Mouse (Mus musculus): ENCODE results near the gene Vstm5. TPM values are rescaled to one million over a fixed set of nuclear protein-coding genes. Genes with fewer than 3 reads are reported as not detected.

Gene Vstm5
- polyA plus RNA-seq, 1 experiment = 1.7 TPM

DNA sequence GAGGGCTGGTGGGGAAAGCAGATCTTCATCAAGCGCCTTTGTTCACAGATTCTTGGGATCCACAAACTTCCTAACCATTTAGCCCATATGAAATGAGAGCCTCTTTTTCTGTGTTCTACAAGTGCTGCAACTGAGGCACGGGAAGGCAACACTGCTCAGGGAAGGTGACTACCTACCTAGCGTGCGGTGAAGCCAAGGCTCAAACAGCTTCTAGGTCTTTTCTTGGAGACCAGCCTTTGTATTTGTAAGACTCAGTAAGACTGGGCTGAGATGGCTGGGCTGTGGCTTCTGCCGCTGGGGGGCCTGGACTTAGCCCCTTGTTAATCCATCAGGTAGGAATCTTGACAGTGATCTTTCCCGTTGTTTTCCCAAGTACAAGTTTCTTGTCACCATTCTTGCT is 1.2 kb downstream of the Vstm5 start:
- H3K4me3 ChIP-seq (ENCODE audit: low read depth, low read length) = no peak overlapping the region
- no peaks in the 10 kb centered on the region for H3K36me3 ChIP-seq (ENCODE audit: control insufficient read depth, insufficient read depth, low read length, poor library complexity, severe bottlenecking)
- TF ChIP-seq POLR2A (IDR thresholded peaks at IDR 0.05; ENCODE audit: insufficient read depth, low read length) = no peak
- TF ChIP-seq EP300 (IDR thresholded peaks at IDR 0.05; ENCODE audit: insufficient read depth, low read depth, low read length) = no peak
- no peak for TF ChIP-seq CTCF (IDR thresholded peaks at IDR 0.05; ENCODE audit: low read depth, low read length)
- H3K27me3 ChIP-seq (ENCODE audit: control insufficient read depth, insufficient read depth, low read length, poor library complexity, severe bottlenecking) = no peaks in the 10 kb centered on the region
- H3K4me1 ChIP-seq (ENCODE audit: control insufficient read depth, insufficient read depth, low read length) = peaks cover 5% of the 10 kb centered on the region
- H3K27ac ChIP-seq (ENCODE audit: insufficient read depth, low read length) = no peak overlapping the region
- H3K9me3 ChIP-seq (replicated peaks; ENCODE audit: control insufficient read depth, insufficient read depth, low read length, poor library complexity, severe bottlenecking) = no peaks in the 10 kb centered on the region
- no peak overlapping the region for H3K9ac ChIP-seq (ENCODE audit: low read depth, poor library complexity, severe bottlenecking)

DNA sequence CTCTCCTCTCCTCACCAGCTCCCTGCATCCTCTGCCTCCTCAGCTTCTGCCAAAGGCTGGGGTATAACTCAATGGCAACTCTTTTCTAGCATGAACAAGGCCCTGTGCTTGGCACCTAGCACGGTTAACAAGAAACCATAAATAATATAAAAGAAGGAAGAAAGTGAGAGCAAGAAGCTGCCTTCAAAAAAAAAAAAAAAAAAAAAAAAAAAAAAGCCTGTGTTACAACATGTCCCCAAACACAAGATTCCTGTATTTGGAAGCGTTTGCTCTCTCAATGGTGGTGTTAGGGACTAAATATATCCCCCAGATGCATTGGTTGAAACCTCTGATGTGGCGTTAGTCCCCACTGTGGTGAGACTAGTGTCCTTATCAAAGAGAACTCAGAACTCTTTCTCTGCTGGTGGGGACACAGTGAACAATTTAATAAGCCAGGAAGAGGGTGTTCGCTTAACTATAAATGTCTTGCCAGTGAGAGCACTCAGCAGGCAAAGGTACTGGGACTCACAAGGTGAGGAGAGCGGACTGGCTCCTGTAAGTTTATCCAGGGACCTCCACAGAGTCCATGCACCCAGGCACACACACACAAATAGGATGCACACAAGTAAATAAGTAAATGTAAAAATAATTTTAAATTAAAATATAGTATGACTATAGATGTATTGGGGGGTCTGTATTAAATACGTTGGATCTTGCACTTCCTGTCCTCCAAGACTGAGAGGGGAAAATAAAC is 2.2 kb downstream of the Vstm5 start:
- Histone ChIP-seq H3K4me3 (ENCODE audit: low read depth, low read length) (no peak overlapping the region), H3K9ac (ENCODE audit: low read depth, poor library complexity, severe bottlenecking) (no peak overlapping the region), H3K27me3 (ENCODE audit: control insufficient read depth, insufficient read depth, low read length, poor library complexity, severe bottlenecking) (no peaks in the 10 kb centered on the region), H3K36me3 (ENCODE audit: control insufficient read depth, insufficient read depth, low read length, poor library complexity, severe bottlenecking) (no peaks in the 10 kb centered on the region), H3K27ac (ENCODE audit: insufficient read depth, low read length) (no peak overlapping the region), H3K9me3 (replicated peaks; ENCODE audit: control insufficient read depth, insufficient read depth, low read length, poor library complexity, severe bottlenecking) (no peaks in the 10 kb centered on the region), H3K4me1 (ENCODE audit: control insufficient read depth, insufficient read depth, low read length) (peaks cover 5% of the 10 kb centered on the region)
- no peak for TF ChIP-seq CTCF (IDR thresholded peaks at IDR 0.05; ENCODE audit: low read depth, low read length)
- no peak for TF ChIP-seq EP300 (IDR thresholded peaks at IDR 0.05; ENCODE audit: insufficient read depth, low read depth, low read length)
- TF ChIP-seq POLR2A (IDR thresholded peaks at IDR 0.05; ENCODE audit: insufficient read depth, low read length) = no peak

DNA sequence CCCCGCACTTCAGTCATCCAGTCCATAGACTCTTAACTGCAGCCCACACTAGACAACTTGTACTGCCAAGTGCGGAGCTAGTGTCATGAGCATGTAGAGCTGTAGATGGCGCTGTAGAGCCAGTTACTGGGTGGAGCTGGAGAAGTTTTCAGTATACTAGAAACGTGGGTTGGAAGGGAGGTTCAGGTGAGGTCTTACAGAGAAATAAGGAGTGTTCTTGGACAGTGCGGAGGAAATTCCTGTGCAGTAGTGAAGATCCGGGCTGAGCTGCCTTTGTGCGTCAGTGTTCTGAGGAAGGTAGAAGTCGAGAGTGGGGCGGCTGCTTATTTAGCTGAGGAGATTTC is 2.7 kb downstream of the Vstm5 start:
- peaks cover 5% of the 10 kb centered on the region for H3K4me1 ChIP-seq (ENCODE audit: control insufficient read depth, insufficient read depth, low read length)

DNA sequence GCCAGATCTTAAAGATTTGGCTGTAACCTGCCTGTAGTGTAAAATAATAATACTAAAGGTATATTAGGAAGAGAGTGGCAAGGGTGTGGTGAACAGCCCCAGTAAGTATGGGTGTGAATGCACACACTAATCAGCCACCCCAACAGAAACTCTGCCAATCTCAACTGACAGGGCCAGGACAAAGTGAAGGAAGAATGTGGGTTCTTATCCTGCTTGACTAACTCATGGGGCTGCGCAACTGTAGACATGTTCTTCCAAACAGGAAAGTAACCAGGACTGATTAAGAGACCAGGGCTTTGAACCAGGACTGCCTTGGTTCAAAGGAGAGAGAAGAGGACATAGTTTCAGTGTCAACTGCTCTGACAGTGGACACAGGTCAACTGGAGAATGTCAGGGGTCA is 3.3 kb downstream of the Vstm5 start:
- Histone ChIP-seq H3K9me3 (replicated peaks; ENCODE audit: control insufficient read depth, insufficient read depth, low read length, poor library complexity, severe bottlenecking) (no peaks in the 10 kb centered on the region), H3K4me1 (ENCODE audit: control insufficient read depth, insufficient read depth, low read length) (peaks cover 5% of the 10 kb centered on the region), H3K27me3 (ENCODE audit: control insufficient read depth, insufficient read depth, low read length, poor library complexity, severe bottlenecking) (no peaks in the 10 kb centered on the region), H3K27ac (ENCODE audit: insufficient read depth, low read length) (no peak overlapping the region), H3K36me3 (ENCODE audit: control insufficient read depth, insufficient read depth, low read length, poor library complexity, severe bottlenecking) (no peaks in the 10 kb centered on the region), H3K4me3 (ENCODE audit: low read depth, low read length) (no peak overlapping the region), H3K9ac (ENCODE audit: low read depth, poor library complexity, severe bottlenecking) (no peak overlapping the region)
- TF ChIP-seq POLR2A (IDR thresholded peaks at IDR 0.05; ENCODE audit: insufficient read depth, low read length) = no peak
- TF ChIP-seq EP300 (IDR thresholded peaks at IDR 0.05; ENCODE audit: insufficient read depth, low read depth, low read length) = no peak
- TF ChIP-seq CTCF (IDR thresholded peaks at IDR 0.05; ENCODE audit: low read depth, low read length) = no peak

More for the DNA sequence above, 2.7 kb downstream of the Vstm5 start:
- Histone ChIP-seq H3K4me3 (ENCODE audit: low read depth, low read length) (no peak overlapping the region), H3K9me3 (replicated peaks; ENCODE audit: control insufficient read depth, insufficient read depth, low read length, poor library complexity, severe bottlenecking) (no peaks in the 10 kb centered on the region), H3K36me3 (ENCODE audit: control insufficient read depth, insufficient read depth, low read length, poor library complexity, severe bottlenecking) (no peaks in the 10 kb centered on the region), H3K9ac (ENCODE audit: low read depth, poor library complexity, severe bottlenecking) (no peak overlapping the region), H3K27me3 (ENCODE audit: control insufficient read depth, insufficient read depth, low read length, poor library complexity, severe bottlenecking) (no peaks in the 10 kb centered on the region), H3K27ac (ENCODE audit: insufficient read depth, low read length) (no peak overlapping the region)
- TF ChIP-seq CTCF (IDR thresholded peaks at IDR 0.05; ENCODE audit: low read depth, low read length) (peak; percentile 63), EP300 (IDR thresholded peaks at IDR 0.05; ENCODE audit: insufficient read depth, low read depth, low read length) (no peak), POLR2A (IDR thresholded peaks at IDR 0.05; ENCODE audit: insufficient read depth, low read length) (no peak)

DNA sequence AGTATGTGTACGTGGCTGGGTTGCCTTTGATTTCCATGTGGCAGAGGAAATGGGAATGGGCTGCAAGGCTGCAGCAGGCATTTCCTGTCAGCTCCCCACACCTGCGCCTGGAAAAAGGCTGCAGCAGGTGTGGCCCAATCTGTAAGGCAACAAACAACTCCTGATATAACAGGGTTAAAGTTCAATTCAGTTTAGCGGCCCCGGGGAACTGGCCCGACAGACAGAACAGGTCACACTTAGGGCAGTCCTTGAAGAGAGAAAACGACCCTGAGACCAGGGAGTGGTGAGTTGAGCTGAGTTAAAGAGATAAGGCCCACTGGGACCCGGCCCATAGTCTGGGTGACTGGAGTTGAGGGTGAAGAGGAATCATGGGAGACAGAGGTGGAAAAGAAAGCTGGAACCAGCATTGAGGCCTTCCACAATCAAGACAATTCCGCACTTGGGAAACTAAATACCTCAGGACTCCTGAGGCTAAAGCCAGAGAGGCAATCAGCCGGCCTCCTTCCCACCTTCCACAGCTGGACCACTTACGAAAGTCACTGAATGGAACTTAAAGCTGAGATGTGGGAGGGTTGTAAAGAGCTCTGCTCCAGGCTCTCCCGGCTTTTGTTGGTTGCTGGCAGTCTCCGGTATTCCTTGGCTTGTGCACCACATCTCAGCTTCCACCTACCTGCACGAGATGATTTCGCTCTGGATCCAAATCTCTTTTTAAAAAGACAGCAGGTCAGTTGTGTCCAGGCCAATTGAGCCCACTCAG is 6.7 kb downstream of the Vstm5 start:
- Histone ChIP-seq H3K27ac (ENCODE audit: insufficient read depth, low read length) (no peak overlapping the region), H3K9me3 (replicated peaks; ENCODE audit: control insufficient read depth, insufficient read depth, low read length, poor library complexity, severe bottlenecking) (no peaks in the 10 kb centered on the region), H3K27me3 (ENCODE audit: control insufficient read depth, insufficient read depth, low read length, poor library complexity, severe bottlenecking) (no peaks in the 10 kb centered on the region), H3K4me1 (ENCODE audit: control insufficient read depth, insufficient read depth, low read length) (peaks cover 3% of the 10 kb centered on the region), H3K4me3 (ENCODE audit: low read depth, low read length) (no peak overlapping the region), H3K9ac (ENCODE audit: low read depth, poor library complexity, severe bottlenecking) (no peak overlapping the region), H3K36me3 (ENCODE audit: control insufficient read depth, insufficient read depth, low read length, poor library complexity, severe bottlenecking) (no peaks in the 10 kb centered on the region)
- no peak for TF ChIP-seq EP300 (IDR thresholded peaks at IDR 0.05; ENCODE audit: insufficient read depth, low read depth, low read length)
- TF ChIP-seq POLR2A (IDR thresholded peaks at IDR 0.05; ENCODE audit: insufficient read depth, low read length) = no peak

DNA sequence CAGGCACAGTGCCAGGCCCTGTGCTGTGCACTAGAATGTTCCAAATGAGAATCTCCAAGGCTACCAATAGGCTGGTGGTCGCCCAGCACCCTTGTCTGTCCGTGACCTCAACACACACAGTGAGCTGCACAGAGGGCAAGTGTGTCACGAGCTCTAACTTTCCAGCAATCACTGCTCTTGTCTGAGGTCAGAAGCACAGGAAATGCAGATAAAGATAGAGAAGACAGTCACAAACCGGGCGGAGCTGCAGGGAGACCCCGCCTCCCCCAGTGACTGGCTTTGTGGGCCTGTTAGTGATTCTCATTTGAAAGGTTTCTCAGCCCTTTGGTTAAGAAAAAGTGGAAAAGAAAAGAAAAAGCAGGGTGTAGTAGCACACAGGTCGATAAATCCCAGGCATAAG is 11.5 kb downstream of the Vstm5 start:
- TF ChIP-seq CTCF (IDR thresholded peaks at IDR 0.05; ENCODE audit: low read depth, low read length) = no peak
- TF ChIP-seq EP300 (IDR thresholded peaks at IDR 0.05; ENCODE audit: insufficient read depth, low read depth, low read length) = 0 out of 2 replicates have a peak, but pooled peaks have one; percentile 28
- Histone ChIP-seq H3K27ac (ENCODE audit: insufficient read depth, low read length) (no peak overlapping the region), H3K9me3 (replicated peaks; ENCODE audit: control insufficient read depth, insufficient read depth, low read length, poor library complexity, severe bottlenecking) (no peaks in the 10 kb centered on the region), H3K9ac (ENCODE audit: low read depth, poor library complexity, severe bottlenecking) (no peak overlapping the region), H3K4me3 (ENCODE audit: low read depth, low read length) (no peak overlapping the region), H3K36me3 (ENCODE audit: control insufficient read depth, insufficient read depth, low read length, poor library complexity, severe bottlenecking) (no peaks in the 10 kb centered on the region), H3K27me3 (ENCODE audit: control insufficient read depth, insufficient read depth, low read length, poor library complexity, severe bottlenecking) (no peaks in the 10 kb centered on the region), H3K4me1 (ENCODE audit: control insufficient read depth, insufficient read depth, low read length) (peaks cover 3% of the 10 kb centered on the region)
